Mouse (Mus musculus) thymus, adult 2 months (tissue): ENCODE measurements at regions not wholly inside any gene's neighbourhood (a gene's known extent, or its start where the extent isn't known, plus 50 kb on each side); places are given as distances from the start of the nearest gene placed in this dataset.

ENCODE experiments used
- CTCF ChIP-seq: fragments of 200-500 bp; IDR thresholded peaks from 2 replicates; pipeline ENCODE4 v1.5.1; 2012; ENCODE audit warnings: mild to moderate bottlenecking, control low read depth, low read length, moderate library complexity, borderline replicate concordance; ENCODE audit not compliant: control insufficient read depth, poor library complexity, insufficient read depth; ENCODE audit errors: extremely low read depth
- POLR2A ChIP-seq: fragments of 200-500 bp; IDR thresholded peaks from 2 replicates; pipeline ENCODE4 v1.6.1; 2012; ENCODE audit warnings: mild to moderate bottlenecking, low read length, control low read depth, moderate library complexity; ENCODE audit not compliant: control insufficient read depth, poor library complexity, insufficient read depth; ENCODE audit errors: extremely low read depth

DNA sequence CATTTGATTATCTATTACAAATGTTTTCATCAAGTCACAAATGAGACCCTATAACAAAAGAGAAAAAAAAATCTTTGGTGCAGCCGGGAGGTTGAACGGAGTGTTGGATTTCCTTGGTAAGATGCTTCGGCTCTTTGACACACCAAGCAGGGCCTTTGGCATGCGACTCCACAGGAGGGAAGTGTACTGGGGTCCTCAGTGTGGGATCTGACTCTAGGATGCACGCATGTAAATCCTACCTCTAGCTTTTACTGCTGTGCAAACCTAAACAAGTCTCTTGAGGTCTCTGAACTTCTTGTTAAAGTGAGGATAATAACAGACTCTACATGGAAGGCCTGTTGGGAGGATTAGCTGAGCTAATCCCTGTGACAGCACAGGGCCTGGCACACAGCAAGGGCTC, 257.6 kb upstream of the Irx3 start:
- TF ChIP-seq POLR2A: no peak
- no peak for TF ChIP-seq CTCF
